In genomic region chr8:3260127-3260811, GRCm38 (mm10) we compare ENCODE assay signal across 9 mouse cellular contexts. TPM values are rescaled to one million over a fixed set of nuclear protein-coding genes. Genes with fewer than 3 reads are reported as not detected.
DNase-seq lines count a peak whose midpoint lies in the region; ATAC-seq lines count a peak whose summit lies in the region.
"Had no signal": no experiment of that assay in that cellular context is flagged by ENCODE, and none has a peak within 500 bp of the region (broad histone marks: within the 10 kb centered on the region; RNA-seq: fewer than 3 reads in every experiment).

No protein-coding gene starts in this region.

- H3K36me3 ChIP-seq in hindbrain, embryonic 12.5 days = peaks cover 25% of the 10 kb centered on the region
- H3K36me3 ChIP-seq in hindbrain, embryonic 10.5 days = peaks cover 65% of the 10 kb centered on the region
- H3K36me3 ChIP-seq in forebrain, embryonic 15.5 days = peaks cover 29% of the 10 kb centered on the region

- no peak overlapping the region for H3K9ac ChIP-seq in hindbrain, embryonic 12.5 days
- H3K9ac ChIP-seq in forebrain, embryonic 15.5 days (replicated peaks) = no peak overlapping the region

- no peaks in the 10 kb centered on the region for H3K9me3 ChIP-seq in hindbrain, embryonic 12.5 days (replicated peaks)
- 0 out of 2 replicates have a peak, but pooled peaks cover 6% of the 10 kb centered on the region for H3K9me3 ChIP-seq in hindbrain, embryonic 10.5 days
- H3K9me3 ChIP-seq in forebrain, embryonic 15.5 days = no peaks in the 10 kb centered on the region

- no peaks in the 10 kb centered on the region for H3K4me1 ChIP-seq in hindbrain, embryonic 12.5 days
- H3K4me1 ChIP-seq in hindbrain, embryonic 10.5 days (replicated peaks) = no peaks in the 10 kb centered on the region
- peaks cover 15% of the 10 kb centered on the region for H3K4me1 ChIP-seq in forebrain, embryonic 15.5 days

- no peak overlapping the region for H3K27ac ChIP-seq in hindbrain, embryonic 12.5 days
- no peak overlapping the region for H3K27ac ChIP-seq in hindbrain, embryonic 10.5 days
- no peak overlapping the region; the same call in 1 of the 2 replicates for H3K27ac ChIP-seq in forebrain, embryonic 15.5 days (replicated peaks)

- no peak overlapping the region for H3K4me3 ChIP-seq in hindbrain, embryonic 12.5 days
- H3K4me3 ChIP-seq in hindbrain, embryonic 10.5 days = no peak overlapping the region
- no peak overlapping the region for H3K4me3 ChIP-seq in forebrain, embryonic 15.5 days

- ATAC-seq in hindbrain, embryonic 12.5 days (ENCODE audit: low FRiP score) = 0 out of 2 replicates have a peak, but pooled peaks have one; percentile 28
- peak; percentile 85 for ATAC-seq in forebrain, embryonic 15.5 days (replicated peaks)
- peak; percentile 88 for ATAC-seq in megakaryocyte progenitor cell, adult 5-6 weeks (replicated peaks; ENCODE audit: poor library complexity)

- H3K4me2 ChIP-seq in hindbrain, embryonic 12.5 days (replicated peaks) = no peak overlapping the region
- H3K4me2 ChIP-seq in forebrain, embryonic 15.5 days (replicated peaks) = no peak overlapping the region

- no peak for DNase-seq in hindbrain, embryonic 10.5 days (ENCODE audit: low spot score)
- DNase-seq in NIH3T3 (ENCODE audit: low read depth) = peak; percentile 6
- DNase-seq in cerebellum, adult 18-20 months = no peak
- no peak for DNase-seq in cerebellum, postnatal 14 days
- DNase-seq in gastrocnemius, adult 18-20 months (ENCODE audit: low spot score) = no peak
- DNase-seq: kidney, adult 9 months had no signal

- WGBS in hindbrain, embryonic 12.5 days = 74% methylated on average over 9 of the region's 9 CpGs
- 74% methylated on average over 9 of the region's 9 CpGs for WGBS in hindbrain, embryonic 10.5 days
- 22% methylated on average over 9 of the region's 9 CpGs for WGBS in forebrain, embryonic 15.5 days

- no peaks in the 10 kb centered on the region for H3K27me3 ChIP-seq in hindbrain, embryonic 12.5 days
- H3K27me3 ChIP-seq in hindbrain, embryonic 10.5 days (ENCODE audit: insufficient read depth, poor library complexity, severe bottlenecking) = no peaks in the 10 kb centered on the region
- no peaks in the 10 kb centered on the region for H3K27me3 ChIP-seq in forebrain, embryonic 15.5 days

RNA-seq across cellular contexts. Expression of gene Insr, which starts 19.1 kb away (rescaled TPM):
- polyA plus RNA-seq in hindbrain, embryonic 12.5 days (2016; fragmentation: Nextera tagmentation; extraction: Ambion mirVana) = 49.0 and 51.7 TPM in 2 replicates
- polyA plus RNA-seq in hindbrain, embryonic 10.5 days (2016; fragmentation: Nextera tagmentation; extraction: Ambion mirVana) = 28.1 and 30.4 TPM in 2 replicates
- polyA plus RNA-seq in forebrain, embryonic 15.5 days (2015; fragmentation: Nextera tagmentation; extraction: Ambion mirVana) = 63.2 and 66.5 TPM in 2 replicates
- total RNA-seq in megakaryocyte progenitor cell, adult 5-6 weeks (2015) = 15.9 and 21.0 TPM in 2 replicates
- total RNA-seq in megakaryocyte progenitor cell, adult 5-6 weeks (2017) = 9.7 and 10.3 TPM in 2 replicates
- 10 to 100 TPM; 53.7 to 56.4 TPM for total RNA-seq in gastrocnemius, adult 18-20 months (2021)

Comparison
In these comparisons a context has a peak if more than half of its experiments do, and no peak if none do; other contexts are left out.
1. ATAC-seq: peak in every context shown above with its lines; median percentile 88 in megakaryocyte progenitor cell, adult 5-6 weeks; 85 in forebrain, embryonic 15.5 days; 28 in hindbrain, embryonic 12.5 days.